Mouse (Mus musculus): Measurements from ENCODE around the gene Syt2. TPM values are rescaled to one million over a fixed set of nuclear protein-coding genes. Genes with fewer than 3 reads are reported as not detected.

The Syt2 gene
- total RNA-seq, 2 experiments from 2014 or later, result 0.10 TPM; not detected in 1

DNA sequence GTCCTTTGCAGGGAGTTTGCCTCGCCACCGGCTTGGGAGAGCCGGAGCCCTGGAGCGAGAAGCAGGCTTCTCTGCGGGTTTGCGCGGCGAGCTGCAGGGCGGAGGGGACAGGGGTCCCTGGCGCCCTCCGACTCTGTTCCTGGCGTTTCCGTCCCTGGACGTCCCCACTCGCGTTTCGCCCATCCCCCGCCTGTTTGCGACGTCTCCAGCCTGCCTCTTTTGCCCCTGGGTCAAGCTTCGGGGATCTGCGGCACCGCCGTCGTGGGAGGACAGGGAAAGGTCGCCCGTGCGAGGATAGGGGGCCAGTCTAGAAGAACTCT lies 446 bp downstream of the Syt2 start:
- ATAC-seq (replicated peaks; ENCODE audit: poor library complexity), result no peak

DNA sequence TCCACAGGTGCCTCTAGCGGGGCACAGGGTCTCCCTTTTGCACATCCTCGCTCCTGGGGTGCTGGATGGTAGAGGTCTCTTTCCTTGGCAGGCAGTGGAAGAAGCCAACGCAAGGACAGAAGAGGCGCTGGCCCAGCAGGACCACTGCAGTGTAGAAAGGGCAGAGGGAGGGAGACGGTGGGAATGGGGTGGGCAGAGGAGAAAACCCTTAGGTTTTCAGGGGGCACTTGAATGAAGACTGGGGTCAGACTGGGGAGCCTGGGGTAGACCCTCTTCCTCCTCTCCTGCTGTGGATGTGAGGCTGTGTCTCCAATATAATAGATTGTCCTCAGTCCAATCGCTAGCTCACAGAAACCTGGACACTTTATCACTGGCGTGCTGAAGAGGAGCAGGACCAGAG lies 1.1 kb downstream of the Syt2 start:
- ATAC-seq (replicated peaks; ENCODE audit: poor library complexity), result no peak

DNA sequence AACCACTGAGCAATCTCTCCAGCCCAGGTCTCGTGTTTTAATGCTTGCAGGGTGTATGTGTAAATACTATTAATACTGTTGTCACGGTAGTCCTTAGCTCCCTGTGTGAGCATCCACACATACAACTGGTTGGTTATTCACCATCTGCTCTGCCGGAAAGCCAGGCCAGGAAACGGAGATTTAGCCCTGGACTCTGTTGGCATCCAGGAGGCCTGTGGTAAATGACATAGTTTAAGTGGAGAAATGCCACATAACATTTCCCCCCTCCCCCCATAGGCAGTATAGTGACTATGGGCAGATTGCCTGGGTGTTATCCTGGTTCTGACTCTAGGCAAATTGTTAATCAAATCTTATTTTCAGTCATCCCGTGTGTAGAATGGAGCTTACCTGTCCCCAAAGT lies 4.3 kb downstream of the Syt2 start:
- no peak for ATAC-seq (replicated peaks; ENCODE audit: poor library complexity)

DNA sequence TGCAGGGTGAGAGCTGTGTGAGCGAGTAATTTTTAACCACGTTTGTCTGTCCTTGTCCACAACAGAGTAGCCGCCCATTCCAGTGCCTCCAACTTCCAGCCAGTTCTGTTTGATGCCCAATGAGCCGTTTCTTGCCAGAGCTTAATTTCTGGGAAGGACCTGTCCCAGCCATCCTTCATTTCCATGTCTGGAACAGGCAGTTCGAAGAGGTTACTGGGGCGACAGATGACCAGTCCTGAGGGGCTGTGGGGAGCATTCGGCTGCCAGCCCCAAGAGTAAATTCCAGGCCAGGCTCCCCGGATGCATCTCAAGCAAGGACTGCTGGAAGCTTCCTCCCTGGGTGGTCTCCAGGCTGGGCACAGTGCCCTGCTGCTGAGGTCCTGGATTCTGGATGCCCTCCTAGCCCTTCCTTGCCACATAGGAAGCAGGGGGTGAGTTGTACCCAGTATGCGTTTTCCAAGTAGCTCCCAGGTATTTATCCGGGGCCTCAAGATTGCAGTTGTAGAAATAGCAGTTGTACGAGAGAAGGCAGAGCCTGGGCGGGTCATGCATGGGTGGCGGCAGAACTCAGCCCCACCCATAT lies 4.9 kb downstream of the Syt2 start:
- ATAC-seq (replicated peaks; ENCODE audit: poor library complexity), result peak; percentile 96

DNA sequence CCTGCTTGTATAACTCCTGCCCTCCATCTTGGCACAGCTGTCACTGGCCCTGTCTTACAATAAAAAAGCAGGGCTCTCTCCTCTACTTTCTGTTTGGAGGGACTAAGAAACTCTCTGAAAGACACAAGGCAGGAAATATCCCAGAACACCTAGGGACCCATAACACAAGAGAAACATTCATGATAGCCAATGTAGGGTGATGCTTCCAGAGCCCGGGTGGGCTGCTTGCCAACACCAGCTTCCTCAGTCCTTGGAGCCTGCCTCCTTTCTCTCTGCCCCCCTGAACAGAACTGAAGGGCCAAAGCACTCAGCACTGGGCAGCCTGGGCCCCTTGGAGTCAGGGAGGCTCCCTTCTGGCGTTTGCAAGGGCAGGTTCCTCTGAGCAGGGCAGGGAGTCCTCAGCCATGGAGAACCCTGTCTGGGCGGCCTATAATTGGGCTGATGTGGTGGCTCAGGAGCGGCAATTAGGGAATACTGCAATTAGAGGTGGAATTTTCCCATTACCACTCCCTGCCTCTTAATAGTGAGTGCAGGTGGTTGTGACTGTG lies 5.4 kb downstream of the Syt2 start:
- ATAC-seq (replicated peaks; ENCODE audit: poor library complexity), result peak; percentile 33; the same call in 1 of the 2 replicates

DNA sequence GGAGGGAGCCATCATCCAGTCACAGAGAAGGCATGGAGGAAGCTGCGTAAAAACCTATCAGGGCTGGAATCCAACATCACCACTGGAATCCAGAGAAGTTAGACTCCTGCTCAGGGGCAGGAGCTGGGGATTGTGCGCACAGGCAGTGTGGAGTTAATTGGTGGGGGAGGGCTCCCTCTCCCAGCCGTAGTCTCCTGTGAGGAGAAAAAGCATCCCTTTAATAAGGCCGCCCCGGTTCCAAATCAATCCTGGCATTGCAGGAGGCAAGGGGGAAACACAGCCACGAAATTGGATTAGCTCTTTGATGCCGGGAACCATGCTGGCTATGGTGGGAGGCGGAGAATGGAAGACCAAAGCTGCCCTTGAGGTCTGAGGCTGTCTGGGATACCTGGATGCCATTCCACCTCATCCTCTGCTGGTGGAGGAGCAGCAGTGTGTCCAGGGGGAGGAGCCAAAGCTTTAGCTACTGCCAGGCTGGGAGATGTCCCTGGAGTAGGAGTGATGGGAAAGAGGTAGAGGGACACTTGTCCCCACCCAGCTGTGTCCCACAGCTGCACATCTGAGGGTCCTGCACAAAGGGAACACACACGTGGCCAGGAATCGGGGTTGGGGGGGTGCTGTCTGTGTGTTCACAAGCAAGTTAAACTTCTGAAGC lies 7.3 kb downstream of the Syt2 start:
- no peak for ATAC-seq (replicated peaks; ENCODE audit: poor library complexity)

DNA sequence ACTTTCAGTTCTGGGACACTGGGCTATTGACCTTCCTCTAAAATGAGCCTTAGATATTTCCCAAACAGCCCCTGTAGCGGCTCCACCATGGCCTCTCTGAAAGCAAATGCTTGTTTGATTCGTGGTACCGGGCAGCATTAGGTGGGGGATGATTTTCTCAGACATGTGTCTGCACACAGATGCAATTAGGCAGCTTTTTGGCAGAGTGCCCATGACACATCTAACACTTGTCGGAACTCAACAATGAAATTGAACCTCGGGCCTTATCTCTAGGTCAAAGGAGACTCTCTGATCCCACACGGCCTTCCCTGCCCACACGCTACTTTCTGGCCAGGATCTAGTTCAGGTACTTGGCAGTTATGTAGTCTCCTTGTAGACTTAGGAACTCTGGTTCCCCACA lies 12.4 kb downstream of the Syt2 start:
- ATAC-seq (replicated peaks; ENCODE audit: poor library complexity), result no peak

DNA sequence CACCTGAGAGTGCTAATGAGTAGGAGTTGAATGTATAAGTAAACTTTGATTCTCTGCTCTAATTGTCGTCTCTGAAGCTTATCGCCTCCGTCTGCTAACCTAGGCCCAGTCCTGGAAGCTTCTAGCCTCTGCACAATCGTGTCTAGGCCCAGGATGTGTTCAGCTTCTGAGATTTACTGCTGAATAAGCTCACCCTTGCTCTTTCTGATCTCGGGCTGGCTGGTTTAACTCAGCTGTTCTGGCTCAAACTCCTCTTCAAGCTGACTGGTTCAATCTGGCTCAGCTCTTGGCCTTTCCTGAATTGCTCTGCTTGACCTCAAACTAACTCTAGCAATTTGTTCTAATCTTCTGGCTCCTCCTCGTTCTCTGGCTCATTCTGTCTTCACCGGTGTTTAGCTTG lies 13.7 kb downstream of the Syt2 start:
- ATAC-seq (replicated peaks; ENCODE audit: poor library complexity), result no peak

DNA sequence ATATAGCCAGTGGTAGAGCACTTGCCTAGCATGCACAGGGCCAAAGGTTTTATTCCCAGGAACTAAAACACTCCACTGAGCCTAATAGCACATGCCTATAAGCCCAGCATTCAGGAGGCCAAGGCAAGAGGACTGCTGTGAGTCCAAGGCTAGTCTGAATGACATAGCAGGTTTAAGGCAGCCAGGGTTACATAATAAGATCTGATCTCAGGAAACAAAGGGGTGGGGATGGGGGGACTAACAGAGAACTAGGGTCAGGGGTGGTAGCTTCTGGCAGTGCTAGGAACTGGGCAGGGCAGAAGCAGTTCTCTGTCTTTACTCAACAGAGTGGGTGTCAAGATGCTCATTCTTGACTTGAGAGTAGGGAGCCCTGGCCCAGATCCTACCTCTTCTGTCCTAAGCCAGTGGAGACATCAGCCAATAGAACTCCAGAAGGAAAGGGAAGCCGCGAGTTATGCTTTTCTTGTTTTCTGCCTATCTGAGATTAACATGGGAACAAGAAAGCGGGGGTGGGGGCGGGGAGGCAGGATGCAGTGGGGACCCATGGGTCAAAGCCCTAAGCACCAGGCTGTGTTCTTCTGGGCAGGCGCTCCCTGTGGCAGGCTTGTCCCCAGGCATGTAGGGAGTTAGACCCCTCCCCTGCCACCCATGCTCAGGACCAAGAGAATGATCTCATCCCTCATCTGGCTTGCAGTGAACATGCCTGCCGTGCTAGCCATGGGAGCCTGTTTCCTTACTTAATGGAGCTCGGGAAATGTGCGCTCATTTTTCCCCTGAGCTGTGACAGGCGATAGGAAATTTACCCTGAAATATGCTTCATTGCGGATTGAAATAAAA lies 25.0 kb downstream of the Syt2 start:
- peak; percentile 37 for ATAC-seq (replicated peaks; ENCODE audit: poor library complexity)

DNA sequence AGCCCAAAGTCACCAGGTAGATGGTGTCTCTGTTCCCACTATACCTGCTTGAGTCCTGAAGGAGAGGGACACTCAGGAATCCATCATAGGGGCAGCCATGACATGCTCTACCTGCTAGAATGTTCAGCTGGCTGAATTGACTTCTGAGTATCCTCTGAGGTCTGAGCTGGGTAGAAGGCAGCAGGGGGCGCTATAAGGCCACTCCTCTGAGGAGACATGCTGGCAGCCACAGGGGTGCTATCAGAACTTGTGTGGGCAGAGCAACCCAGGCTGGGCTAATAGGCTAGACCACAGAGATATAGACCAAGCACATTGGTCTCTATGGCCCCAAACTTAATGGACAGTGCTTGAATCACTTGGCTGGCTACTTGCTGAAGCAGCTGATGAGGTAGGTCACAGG lies 27.8 kb downstream of the Syt2 start:
- ATAC-seq (replicated peaks; ENCODE audit: poor library complexity), result peak; percentile 87

DNA sequence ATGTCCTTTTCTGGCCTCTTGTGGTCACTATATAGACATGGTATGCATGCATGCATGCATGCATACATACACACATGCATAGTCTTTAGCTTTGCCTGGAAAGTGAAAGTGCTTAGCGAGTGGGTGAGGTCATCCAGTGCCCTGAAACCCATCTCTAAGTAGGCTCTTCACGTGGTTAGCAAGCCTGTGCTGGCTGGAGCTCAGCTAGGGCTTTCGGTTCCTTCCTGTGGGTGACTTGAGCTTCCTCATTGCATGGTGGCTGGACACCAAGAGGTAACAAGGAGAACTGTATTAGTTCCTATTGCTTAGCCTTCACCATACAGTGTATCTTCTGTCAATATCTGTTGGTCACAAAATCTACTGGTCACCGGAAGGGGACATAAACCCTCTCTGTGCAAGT lies 33.0 kb downstream of the Syt2 start:
- peak; percentile 98 for ATAC-seq (replicated peaks; ENCODE audit: poor library complexity)

DNA sequence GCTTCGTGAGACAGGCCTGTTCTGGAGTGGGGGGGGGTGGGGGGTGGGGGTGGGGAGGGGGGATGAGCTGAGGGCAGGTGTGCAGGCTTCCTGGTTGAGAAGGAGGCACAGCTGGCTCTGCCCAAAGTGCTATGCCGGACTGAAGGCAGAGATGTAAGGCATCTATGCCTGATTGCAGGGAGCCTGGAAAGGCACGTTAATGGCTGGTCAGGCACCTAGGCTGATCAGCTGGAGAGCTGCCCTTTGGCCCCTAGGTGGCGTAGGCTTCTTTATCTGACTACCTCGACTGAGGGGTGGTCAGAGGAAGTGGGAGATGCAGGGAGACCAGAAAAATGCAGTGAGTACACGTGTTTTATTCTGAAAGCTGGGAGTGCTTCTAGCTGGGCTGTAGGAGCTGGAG lies 34.1 kb downstream of the Syt2 start:
- no peak for ATAC-seq (replicated peaks; ENCODE audit: poor library complexity)

DNA sequence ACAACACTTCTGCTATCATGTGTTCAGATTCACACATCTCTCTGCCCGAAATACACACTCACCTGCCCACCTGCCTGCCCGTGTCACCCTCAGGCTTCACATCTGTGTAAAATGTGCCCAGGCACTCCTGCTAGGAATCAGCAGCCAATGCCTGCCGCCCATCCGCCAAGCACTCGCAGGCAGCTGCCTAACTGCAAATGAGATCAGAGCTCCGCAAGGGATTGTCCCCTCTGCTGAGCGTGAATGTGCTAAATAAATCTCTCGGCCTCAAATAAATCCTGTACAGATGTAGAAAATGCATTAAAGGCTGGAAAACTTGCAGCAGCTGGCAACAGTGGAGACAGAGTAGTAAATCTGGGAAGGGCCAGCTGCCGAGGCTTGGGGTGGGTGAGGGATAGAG lies 36.0 kb downstream of the Syt2 start:
- ATAC-seq (replicated peaks; ENCODE audit: poor library complexity), result no peak

DNA sequence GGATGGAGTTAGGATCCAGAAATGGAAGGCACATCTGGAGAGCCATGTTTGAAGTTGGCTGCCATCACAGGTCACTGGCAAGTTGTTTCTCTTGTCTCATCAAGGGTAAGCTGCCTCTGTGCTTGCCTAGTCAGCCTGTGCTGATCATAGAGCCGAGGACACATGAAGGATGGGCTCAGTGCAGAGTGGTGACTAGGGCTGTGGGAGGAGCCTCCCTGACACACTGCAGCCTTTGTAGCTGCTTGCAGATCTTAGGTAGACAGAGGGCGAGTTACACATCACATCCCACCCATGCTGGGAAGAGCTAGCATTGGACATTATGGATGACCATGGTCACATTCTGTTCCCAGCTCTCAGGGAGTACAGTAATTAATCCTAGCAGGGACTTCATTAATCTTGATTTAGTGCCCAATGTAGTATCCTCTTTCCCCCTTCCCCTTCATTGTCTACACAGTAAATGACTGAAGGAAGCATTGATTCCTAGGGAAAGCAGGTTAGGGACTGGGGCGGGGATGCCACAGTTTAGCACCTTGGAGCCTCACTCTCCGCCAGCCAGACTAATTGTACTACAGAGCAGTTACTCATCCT lies 40.5 kb downstream of the Syt2 start:
- no peak for ATAC-seq (replicated peaks; ENCODE audit: poor library complexity)

DNA sequence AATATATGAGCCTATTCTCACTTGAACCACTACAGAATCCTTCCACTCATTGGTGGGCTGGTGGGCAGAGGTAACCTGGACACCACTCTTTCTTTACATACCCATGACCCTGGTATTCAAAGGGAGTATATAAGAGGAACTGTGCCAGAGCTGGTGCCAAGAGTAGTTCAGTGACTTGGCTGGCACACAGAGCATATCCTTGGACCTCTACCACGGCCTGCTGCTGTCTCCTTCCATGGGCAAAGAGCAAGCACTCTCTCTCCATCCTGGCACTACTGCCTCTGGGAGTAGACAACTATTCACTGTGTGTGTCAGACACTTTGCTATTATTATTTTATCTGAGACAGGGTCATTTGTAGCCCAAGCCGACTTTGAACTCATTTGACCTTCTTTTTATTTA lies 49.8 kb downstream of the Syt2 start:
- ATAC-seq (replicated peaks; ENCODE audit: poor library complexity), result no peak

DNA sequence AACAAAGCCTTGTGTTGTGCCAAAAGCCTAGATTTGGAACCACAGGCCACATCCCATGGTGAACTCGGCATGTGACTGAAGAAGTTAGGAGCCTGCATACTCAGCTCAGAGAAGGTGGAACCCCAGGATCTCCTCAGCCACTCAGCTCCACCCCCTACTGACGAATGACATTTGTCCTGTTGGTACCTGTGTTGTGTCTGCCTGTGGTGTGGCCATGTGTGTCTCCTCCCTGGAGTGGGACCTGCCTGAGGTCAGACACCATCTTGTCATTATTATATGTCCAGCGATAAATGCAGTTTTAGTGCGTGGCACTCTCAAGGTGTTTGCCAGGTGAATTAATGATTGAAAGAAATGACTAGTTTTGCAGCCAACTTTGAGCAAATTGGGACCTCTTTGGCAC lies 50.6 kb downstream of the Syt2 start:
- no peak for ATAC-seq (replicated peaks; ENCODE audit: poor library complexity)

DNA sequence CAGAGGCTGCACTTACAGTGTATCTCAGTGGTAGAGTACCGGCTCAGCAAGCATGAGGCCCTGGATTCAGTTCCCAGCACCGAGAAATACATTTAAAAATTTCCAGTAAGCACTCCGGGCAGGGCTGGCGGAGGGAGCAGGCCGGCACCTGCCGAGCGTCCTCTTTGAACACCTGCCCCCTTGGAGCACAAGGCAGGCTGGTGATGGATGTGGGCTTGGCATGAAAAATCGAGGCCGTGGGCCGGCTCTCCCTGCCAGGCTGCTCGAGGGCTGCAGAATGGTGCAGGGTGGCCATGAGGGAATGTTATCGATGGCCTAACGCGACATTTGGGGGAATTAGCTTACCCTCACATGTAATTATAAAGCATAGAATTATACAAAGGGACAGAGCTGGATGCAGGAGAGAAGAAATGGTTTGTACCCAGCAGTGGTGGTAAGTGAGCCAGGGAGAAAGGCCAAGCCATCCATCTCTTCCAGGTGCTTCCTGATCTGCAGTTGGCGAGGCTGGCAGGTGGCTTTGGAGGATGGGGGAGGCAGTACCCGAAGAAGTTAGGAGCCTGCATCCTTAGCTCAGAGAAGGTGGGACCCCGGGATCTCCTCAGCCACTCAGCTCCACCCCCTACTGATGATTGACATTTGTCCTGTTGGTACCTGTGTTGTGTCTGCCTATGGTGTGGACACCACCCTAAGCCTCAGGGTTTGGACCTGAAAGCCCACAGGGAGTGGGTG lies 51.2 kb downstream of the Syt2 start:
- ATAC-seq (replicated peaks; ENCODE audit: poor library complexity), result no peak

DNA sequence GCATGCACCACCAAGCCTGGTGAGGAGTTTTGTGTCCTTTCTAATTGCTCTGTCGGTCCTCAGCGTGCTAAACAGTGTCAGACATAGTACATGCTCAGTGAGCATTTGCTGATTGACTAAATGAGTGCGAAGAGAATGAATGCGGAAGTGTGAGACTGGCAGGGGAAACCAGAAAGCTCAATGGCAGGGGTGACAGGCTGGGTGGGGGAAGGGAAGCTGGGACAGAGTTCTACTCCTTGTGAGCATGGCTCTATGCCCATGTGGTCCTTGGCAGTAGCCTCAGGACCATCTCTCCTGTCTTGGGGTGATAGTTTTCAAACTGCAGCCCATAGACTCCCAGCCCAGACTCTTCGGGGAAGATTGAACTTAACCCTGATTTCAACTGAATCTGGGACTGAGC lies 52.0 kb downstream of the Syt2 start:
- ATAC-seq (replicated peaks; ENCODE audit: poor library complexity), result no peak

DNA sequence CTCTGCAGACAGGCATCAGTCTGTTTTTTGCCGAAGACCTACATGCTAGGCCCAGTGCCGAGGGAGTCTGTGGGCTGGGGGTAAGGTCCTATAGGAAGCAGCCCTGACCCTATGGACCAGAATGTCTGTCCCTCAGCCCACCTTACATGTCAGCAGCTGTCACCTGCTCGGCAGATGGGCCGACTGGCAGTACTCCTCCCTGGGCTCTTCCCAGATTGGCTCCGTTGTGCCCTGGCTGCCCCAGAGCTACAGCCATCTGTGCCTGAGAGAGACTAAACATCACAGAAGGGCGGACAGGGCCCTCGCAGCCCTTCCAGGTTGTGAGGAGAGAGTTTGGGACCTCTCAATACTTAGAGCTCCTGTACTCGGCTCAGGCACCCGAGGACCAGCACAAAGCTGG lies 52.9 kb downstream of the Syt2 start:
- no peak for ATAC-seq (replicated peaks; ENCODE audit: poor library complexity)

DNA sequence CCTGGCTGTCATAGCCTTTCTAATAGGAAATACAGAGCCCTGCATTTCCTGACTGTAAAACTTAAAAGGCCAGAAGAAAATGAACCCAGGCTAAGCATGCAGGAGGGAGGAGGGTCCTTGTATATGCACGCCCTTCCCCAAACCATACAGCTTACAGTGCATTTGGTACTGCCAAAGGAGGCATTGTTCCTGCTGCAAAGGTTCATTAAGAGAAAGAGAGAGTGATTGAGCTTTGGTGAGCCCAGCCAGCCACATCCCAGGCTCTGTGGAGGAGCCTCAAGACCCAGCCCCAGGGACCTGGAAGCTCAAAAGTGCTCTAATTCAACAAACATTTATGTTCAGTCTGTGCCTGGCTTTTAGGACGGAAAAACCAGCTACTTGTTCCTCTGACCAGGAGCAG lies 53.7 kb downstream of the Syt2 start:
- ATAC-seq (replicated peaks; ENCODE audit: poor library complexity), result no peak

DNA sequence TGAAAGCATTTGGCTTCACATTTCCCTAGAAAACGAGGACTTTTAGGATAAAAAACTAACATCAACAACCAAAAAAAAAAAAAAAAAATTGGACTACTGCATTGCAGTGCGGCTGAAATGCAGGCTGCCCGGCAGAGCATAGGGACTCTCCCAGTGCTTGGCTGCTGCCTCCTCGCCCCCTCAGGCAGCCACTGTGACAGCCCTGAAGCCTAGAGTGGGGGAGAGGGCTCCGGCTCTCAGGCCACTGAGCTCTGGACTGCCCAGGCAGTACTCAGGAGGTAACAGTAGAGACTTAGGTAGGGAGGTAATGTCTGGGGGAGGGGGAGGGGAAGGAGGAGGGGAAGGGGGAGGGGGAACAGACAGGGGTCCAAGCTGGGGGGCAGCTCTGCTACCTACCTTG lies 54.2 kb downstream of the Syt2 start:
- ATAC-seq (replicated peaks; ENCODE audit: poor library complexity), result no peak
